Mouse (Mus musculus) c-Kit-positive CD71-positive TER-119-positive erythroid progenitor cells, embryonic 14.5 days (primary cell): ENCODE results near the gene Ifi213.
"Not testable (repeated sequence)": the region's sequence is repeated elsewhere in the genome, so short reads cannot be mapped to it uniquely, and the experiment has no call there.

Experiments used
- DNase-seq: peaks from one replicate; pipeline ENCODE4 v3.0.0-alpha.2; 2013; ENCODE audit warnings: low spot score

Gene Ifi213

DNA sequence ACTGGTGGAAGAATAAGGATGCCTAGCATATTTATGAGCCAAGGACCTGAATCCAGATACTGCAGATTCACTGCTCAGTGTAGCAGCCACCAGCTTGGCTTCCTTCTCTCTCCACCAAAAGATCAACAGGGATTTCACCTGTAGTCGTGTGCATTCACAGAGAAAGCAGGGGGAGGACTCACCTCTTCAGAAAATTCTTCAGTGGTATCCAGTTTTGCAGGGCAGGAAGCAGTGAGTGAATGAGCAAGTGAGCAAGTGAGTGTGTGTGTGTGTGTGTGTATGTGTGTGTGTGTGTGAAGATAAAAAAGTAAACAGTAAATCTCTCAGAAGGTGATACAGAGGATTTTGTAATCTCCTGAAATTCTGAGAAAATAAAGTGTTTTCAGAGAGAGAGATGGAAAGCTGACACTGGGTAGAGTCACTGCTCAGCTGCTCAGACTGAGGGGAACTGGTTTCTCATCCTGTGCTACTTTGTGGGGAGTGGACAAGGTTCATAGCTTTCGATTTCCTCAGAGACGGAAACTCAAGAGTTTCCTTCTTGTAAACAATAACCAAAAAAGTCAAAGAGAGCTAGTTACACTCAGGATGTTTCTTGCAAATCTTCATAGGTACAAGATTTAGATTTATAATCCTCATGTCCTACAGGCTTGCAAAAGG lies at the start of gene Ifi213:
Gene Ifi213, minus strand, starts transcription at position 437 of the 657 bp plus-strand sequence.
- DNase-seq: not testable (repeated sequence)

DNA sequence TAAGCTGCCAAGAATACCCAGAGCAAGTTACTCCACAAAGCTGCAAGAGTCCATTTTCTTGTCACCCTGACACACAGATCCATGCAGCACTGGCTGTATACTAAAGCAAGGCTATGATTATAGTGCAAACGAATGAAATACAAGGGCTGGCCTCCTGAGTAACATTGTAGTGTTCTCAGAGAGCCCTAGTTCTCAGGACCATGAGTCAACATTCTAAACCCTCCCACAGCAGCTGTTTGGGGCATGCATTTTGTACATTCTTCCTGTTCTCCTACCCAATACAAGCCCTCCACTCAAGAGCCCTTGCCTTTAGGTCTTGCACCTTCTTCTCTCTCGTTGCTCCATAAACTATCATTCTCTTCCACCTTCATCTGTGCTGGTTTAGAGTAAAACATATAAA lies 46.3 kb upstream of the Ifi213 start:
- DNase-seq: no peak

DNA sequence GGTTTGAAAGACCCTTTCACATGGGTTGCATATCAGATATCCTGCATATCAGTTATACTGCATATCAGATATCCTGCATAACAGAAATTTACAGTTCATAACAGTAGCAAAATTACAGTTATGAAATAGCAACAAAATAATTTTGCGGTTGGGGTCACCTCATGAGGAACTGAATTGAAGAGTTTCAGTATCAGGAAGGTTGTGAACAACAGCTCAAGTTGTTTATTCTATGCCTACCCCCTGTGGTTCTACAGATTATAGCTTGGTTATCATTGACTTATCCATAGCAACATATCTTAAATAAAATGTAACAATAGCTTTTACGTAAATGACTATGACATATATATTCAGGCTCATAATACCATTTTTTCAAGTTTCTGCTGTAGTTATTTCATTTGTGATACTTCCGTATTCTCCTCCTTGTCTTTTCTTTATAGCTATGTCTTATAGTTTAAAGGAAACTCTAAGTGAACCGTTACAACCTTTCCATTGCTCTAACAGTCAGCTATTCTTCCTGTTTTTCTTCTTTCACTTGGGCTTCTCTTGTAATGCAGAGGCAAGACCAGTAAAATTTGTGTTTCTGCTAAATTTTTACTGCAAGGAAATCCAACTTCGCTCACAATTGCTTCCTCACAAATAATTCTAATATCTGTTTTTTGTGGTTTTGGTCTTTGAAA lies 35.0 kb upstream of the Ifi213 start:
- DNase-seq: no peak

DNA sequence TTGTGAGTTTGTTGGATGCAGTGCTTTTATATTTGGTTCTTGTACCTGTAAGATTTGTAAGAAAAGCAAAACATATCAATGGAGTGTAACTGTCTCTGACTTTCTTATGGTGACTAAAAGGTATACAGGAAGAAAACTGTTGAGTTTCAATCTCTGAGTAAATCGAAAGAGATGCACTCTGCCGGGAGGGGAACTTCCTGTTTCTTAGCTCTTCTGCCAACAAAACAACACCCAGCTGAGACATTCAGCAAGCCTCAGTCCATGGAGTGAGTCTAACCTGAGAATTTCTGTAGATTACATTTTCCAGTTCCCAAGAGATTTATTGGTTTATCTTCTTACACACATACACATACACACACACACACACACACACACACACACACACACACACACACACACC lies 31.5 kb upstream of the Ifi213 start, which contains the start of gene Ifi209:
Gene Ifi209, plus strand, starts transcription at position 296 of the 400 bp plus-strand sequence.
- DNase-seq: not testable (repeated sequence)

DNA sequence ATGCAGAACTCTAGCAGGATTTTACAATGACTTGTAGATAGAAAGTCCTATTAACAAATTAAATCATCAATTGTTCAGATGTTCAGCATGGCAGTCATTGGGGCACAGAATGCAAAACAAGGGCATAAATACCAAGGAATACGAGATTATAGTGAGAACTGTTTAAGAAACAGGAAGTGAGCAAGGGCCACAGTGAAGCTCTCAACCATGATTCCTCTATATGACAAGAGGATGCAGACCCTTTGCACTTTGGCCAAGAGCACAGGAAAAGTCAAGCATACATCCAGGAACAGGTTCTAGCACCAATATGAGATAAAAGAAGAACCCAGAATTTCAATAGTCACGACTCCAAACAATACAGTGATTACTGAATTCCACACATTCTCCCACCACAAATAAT lies 27.6 kb upstream of the Ifi213 start:
- no peak for DNase-seq

DNA sequence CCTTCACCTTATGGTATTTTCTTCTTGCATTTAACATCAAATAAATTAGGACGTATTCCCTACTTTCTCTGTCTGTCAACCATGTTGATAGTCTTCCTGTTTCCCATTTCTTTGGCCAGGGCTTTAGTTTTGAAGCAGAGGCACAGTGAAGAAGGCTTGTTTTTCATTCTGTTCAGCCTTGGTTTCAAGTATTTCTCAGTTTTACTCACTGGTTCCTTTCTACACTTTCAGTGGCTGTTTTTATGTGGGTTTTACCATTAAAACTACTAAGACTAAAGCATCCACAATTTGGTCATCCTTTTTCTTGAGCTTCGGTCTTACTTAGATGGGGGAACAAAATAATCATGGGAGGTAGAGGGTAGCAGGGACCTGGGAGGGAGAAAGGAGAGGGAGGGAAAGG lies 25.0 kb upstream of the Ifi213 start:
- no peak for DNase-seq

DNA sequence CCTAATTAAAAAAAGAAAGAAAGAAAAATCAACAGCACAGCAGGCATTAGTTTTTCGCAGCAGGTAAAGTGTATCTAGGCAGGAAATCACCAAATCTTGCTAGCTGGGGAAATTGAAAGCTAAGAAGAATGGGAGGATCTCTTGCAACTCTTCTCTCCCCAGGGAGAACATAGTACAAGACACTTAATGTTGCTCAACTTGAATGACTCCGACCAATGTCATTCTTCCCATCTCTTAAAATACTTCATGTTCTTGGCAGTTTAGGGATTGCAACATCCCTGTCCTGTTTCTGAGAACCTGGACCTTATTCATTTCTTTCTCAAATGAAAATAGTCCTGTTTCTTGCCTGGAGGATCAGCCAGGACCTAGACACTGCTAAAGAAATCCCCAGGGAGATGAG lies 23.1 kb upstream of the Ifi213 start:
- not testable (repeated sequence) for DNase-seq

DNA sequence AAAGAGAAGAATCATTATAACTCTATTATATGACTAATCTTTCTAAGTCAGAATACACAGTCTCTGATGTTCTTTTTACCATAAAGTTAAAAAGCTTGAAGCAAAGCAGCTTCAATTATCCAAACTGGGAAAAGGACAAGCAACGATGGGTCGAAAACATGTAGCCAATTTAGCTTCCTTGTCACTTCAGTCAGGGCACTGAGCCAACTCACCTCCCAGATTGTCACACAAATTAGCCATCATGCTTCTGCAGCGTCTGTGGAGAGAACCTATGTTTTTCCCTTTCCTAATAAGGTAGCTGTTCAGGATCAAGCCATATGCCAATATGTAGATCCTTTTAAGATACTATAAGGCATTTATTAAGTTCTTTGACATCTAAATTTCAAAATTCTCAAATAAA lies 11.2 kb upstream of the Ifi213 start:
- not testable (repeated sequence) for DNase-seq

DNA sequence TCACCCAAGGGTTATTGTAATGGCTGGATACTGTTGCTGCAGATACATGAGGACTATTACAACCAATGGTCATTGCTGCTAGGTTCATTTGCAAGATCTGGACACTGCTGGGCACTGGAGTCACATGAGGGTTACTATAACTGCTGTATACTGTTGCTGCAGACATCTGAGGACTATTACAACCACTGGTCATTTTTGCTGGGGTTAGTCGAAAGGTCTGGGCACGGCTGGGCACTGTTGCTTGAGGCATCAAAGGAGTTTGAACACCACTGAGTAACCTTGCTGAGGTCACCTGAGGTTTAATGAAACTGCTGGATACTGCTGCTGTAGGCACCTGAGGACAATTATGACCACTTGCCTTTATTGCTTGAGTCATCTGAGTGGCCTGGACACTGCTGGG lies 9.4 kb downstream of the Ifi213 start:
- not testable (repeated sequence) for DNase-seq

DNA sequence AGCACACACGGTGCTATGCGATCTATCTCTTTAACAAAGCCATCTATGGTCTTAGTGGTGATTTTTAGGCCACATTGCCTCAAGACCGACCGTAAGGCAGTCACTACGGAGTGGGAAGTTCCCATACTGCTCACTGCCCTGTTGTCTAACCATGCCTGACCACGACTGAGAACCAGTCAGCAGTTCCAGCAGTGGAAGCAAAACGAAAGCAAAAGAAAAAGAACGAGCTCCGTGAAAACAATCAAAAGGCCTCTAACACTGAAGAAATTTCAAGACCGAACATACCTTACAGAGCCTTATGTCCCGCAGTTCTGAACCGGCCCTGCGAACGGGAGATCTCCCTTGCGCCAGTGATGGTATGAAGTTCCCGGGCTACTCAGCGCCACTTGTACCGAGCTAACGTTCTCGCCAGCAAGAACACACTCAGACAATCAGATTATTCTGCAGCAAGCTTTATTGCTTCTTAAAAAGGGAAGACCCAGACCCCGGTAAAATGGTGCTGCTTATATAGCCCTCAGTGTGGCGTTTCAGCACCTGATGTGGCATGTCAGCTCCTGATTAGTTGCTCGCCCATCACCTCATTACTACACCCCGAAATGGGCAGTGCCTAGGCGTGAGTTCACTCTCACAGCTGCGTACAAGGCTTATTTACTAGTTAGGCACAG lies 19.0 kb downstream of the Ifi213 start:
- no peak for DNase-seq

DNA sequence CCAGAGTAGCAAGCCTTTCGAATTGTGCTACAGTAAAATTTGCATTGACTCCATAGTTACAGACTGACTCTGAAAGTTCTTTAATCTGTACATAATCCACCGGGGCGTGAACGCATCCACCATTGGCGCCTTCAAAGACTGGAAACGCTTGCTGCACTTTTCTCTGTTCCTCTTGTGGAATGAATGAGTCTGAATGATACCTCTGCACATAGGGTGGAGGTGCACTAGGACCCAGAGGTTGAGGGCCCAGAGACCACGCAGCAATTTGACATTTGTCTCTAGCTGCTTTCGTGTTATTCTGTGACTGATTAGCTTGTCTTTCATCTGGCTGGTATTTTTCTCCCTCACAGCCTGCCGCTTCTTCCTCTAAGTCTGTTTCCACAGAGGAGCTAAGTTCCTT lies 20.0 kb downstream of the Ifi213 start:
- no peak for DNase-seq

DNA sequence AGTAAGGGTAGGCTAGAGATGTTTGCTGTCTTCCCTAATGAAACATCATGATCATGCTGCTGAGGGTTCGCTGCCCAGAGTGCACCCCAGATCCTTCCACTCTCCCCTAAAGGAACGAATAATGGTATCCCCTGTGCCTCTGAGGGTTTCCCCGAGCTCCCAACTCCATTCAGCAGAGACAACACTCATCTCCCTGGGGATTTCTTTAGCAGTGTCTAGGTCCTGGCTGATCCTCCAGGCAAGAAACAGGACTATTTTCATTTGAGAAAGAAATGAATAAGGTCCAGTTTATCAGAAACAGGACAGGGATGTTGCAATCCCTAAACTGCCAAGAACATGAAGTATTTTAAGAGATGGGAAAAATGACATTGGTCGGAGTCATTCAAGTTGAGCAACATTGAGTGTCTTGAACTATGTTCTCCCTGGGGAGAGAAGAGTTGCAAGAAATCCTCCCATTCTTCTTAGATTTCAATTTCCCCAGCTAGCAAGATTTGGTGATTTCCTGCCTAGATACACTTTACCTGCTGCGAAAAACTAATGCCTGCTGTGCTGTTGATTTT lies 48.5 kb downstream of the Ifi213 start:
- DNase-seq: not testable (repeated sequence)

DNA sequence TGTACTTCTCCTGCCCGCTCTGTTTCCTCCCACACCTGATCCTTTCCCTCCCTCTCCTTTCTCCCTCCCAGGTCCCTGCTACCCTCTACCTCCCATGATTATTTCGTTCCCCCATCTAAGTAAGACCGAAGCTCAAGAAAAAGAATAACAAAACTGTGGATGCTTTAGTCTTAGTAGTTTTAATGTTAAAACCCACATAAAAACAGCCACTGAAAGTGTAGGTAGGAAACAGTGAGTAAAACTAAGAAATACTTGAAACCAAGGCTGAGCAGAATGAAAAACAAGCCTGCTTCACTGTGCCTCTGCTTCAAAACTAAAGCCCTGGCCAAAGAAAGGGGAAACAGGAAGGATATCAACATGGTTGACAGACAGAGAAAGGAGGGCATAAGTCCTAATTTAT lies 50.3 kb downstream of the Ifi213 start:
- DNase-seq: not testable (repeated sequence)

DNA sequence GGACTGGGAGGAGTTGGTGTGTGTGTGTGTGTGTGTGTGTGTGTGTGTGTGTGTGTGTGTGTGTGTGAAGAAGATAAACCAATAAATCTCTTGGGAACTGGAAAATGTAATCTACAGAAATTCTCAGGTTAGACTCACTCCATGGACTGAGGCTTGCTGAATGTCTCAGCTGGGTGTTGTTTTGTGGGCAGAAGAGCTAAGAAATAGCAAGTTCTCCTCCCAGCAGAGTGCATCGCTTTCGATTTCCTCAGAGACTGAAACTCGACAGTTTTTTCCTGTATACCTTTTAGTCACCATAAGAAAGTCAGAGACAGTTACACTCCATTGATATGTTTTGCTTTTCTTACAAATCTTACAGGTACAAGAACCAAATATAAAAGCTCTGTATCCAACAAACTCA lies 63.3 kb downstream of the Ifi213 start, which contains the start of gene Ifi214:
Gene Ifi214, minus strand, starts transcription at position 167 of the 400 bp plus-strand sequence.
- not testable (repeated sequence) for DNase-seq

DNA sequence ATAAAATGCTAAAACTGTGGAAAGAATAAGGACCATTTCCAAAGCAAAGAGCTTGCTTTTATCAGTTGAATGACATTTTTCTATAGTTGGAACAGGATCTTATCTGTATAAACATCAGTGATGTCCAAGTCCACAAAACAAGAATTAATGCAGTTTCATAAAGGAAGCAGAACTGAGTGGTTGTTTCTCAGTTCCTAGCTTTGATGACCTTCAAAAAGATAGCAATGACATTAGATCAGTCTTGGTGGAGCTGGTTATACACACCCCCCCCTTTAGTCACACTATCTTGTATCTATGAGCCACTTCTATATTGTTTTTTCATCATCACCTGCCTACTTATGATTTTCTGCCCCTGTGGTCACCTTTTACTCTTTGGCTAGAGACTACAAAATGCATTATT lies 77.6 kb downstream of the Ifi213 start:
- DNase-seq: no peak
